Mouse (Mus musculus) kidney, postnatal 14 days (tissue): ENCODE data around the gene Ccdc167.
"Not testable (repeated sequence)": the region's sequence is repeated elsewhere in the genome, so short reads cannot be mapped to it uniquely, and the experiment has no call there.

Experiments used
- DNase-seq: peaks from one replicate; pipeline ENCODE4 v3.0.0; 2022; ENCODE audit warnings: mixed read lengths

Gene Ccdc167

GRCm38 (mm10) chr17:29719628-29720575, 3.1 kb upstream of the Ccdc167 start:
- DNase-seq = no peak

- no peak for DNase-seq
These were observed 1.8 kb upstream of the Ccdc167 start for GRCm38 (mm10) chr17:29718660-29719059.

GRCm38 (mm10) chr17:29713734-29714133, 3.1 kb downstream of the Ccdc167 start:
- DNase-seq = not testable (repeated sequence)

DNA sequence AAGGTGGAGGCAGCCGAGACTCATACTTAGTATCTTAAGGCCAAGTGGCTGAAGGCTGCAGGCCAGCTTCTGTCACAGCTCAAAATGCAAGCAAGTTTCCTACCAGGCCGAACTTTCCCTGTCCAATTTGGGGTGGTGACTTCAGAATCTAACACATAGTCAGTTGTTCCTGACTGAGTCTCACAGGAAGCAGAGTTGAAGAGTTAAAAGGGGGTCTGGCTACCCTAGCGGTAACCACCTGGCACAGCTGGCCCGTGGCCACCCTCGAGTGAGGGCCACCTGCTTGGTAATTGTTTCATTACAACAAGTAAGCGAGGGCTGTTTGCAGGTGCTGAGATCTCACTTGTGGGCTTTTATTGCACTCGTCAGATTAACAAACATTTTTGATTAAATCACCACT, 4.3 kb downstream of the Ccdc167 start:
- no peak for DNase-seq

DNA sequence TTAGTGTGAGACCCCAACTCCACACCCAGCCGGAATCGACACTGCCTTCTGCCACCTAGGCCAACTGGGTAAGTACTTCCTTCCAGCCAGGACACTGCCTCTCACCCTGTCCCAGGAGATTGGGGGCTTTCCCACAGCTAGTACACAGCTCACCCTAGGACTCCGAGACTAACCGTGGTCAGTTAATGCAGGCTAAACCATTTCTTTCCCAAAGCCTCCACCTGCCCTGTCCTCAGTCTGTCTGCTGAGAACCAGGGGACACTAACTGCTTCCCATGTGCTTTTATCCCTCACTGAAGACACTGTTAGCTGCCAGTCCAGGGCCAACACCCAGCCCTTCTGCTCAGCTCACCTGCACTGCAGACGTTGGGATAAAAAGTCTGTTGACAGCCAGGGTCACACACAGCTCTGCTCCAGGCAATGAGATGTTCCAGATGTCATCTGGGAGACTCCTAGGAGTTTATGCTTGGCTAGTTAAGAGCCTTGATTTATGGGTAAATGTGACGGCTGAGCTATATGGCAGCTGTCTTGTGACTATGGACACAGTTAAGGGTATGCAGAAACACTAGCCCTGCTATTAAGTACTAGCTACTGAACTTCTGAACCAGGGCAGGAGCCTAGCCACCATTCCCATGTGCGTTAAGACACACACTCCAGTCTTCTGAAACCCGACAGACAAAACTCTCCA, 5.0 kb downstream of the Ccdc167 start:
- DNase-seq = no peak

DNA sequence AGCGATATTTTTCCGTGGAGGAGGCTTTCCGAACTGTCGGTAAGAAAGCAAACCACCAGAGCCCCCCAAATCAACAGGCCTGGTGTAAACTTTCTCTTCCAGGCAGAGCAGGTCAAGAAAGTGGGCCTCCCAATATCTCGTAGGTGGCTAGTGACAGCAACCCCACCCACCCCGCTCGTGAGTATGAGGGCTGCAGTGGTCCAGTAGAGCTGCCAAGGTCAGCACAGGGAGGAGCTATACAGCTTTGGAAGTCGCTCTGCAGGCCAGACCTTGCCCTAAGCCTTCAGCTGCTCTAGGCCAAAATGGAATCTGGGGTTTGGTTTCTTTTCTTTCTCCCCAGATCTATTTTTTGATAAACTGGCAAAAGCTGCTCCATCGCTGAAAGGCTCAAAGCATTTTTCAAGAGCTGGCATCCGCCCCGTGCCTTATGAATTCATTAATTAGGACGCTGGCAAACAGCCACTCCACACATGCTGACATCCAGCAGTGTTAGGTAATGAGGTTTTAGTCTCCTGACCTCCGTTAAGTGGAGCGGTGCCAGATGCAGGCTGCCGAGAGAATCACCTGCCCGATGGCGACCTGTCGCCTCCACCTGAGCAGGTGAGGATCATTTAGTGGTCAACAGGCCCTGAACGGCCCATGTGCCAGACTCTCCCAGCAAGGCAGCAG, 5.6 kb downstream of the Ccdc167 start:
- peak; percentile 84 for DNase-seq

GRCm38 (mm10) chr17:29710562-29711044, 6.2 kb downstream of the Ccdc167 start:
- DNase-seq = no peak

DNA sequence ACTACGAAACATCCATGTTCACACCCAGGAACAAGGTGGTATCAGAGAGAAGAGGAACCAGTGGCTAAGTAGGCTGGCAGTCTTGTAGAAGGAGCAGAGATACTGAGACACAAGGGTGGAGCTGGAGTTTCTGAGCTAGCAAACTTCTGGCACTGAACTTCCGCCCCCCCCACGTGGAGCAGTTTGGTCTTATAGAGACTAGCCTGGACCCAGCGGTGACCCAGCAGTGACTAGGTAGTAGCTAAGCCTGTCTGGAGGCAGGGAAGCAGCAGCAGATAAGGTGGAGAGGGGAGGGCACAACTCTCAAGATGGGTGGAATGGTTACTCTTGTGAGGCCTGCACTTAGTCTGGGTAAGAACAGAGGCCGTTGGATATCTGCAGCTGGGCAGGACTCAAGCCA, 8.1 kb downstream of the Ccdc167 start:
- DNase-seq = no peak

DNA sequence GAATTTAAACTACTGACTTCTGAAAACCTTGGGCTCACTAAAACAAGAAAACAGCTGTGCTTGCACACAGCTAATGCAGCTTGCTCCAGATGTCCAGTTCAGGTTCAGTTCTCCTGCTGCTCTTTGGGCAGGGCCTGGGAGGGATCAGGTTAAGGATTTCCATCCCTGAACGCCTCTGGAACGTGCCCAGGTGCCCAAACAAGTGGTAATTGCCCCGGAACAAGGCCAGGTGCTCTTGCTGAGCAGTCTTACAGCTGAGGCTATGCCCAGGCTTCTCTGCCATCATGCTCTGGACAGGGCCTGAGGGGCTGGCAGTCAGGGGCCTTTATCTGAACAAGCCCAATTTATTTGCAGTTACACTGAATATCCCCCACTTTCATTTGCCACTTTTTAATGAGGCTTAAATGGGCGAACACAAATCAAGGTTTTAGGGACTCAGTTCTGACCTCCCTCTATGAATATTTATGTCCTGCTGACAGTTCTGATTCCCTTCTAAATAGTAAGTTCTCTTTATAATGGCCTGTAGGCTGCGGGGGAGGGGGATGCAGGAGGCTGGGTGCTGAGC, 9.8 kb downstream of the Ccdc167 start:
- no peak for DNase-seq

- DNase-seq = peak; percentile 33
These were observed 11.0 kb downstream of the Ccdc167 start for GRCm38 (mm10) chr17:29705881-29706280.

GRCm38 (mm10) chr17:29704781-29705180, 12.1 kb downstream of the Ccdc167 start:
- DNase-seq = peak; percentile 51

GRCm38 (mm10) chr17:29702938-29703710, 13.7 kb downstream of the Ccdc167 start:
- DNase-seq = no peak

- DNase-seq = no peak
These were observed 16.3 kb downstream of the Ccdc167 start for GRCm38 (mm10) chr17:29700573-29700972.

DNA sequence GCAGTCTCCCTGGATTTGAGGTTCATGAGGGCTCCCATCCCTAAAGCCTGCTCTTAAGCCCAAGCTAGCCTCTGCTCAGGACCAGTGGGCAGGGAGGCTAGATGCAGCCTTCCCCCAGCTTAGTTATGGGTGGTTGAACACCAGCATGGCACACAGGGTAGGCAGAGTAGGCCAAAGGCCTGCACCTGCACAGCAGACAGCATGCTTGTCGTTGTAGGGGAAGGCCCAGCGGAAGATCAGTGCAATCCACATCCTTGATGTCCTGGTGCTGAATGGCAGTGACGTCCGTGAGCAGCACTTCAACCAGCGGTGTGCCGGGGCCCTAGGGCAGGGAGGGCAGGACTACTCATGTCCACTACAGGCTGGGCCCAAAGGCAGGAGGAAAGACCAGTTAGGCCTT, 18.4 kb downstream of the Ccdc167 start:
- DNase-seq = no peak

DNA sequence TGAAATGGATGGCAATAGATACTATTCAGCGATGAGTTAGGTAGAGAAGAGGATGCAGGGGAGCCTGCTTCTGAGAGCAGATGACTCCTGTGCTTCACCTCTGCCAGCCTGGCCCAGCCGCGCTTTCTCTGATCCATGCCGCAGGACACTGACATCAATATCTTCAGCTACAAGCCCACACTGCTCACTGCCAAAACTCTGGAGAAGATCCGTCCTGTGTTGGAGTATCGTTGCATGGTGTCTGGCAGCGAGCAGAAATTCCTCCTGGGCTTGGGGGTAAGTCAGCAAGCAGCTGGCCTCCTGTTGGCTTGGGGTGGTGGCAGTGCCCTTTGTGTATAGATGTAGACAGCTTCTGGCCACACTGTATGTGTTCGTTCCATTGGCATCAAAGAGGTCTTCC, 19.9 kb downstream of the Ccdc167 start:
- no peak for DNase-seq

GRCm38 (mm10) chr17:29694516-29694915, 22.3 kb downstream of the Ccdc167 start:
- DNase-seq = no peak

- DNase-seq = no peak
These were observed 23.3 kb downstream of the Ccdc167 start for GRCm38 (mm10) chr17:29693571-29693970.

GRCm38 (mm10) chr17:29692827-29693226, 24.0 kb downstream of the Ccdc167 start:
- no peak for DNase-seq

DNA sequence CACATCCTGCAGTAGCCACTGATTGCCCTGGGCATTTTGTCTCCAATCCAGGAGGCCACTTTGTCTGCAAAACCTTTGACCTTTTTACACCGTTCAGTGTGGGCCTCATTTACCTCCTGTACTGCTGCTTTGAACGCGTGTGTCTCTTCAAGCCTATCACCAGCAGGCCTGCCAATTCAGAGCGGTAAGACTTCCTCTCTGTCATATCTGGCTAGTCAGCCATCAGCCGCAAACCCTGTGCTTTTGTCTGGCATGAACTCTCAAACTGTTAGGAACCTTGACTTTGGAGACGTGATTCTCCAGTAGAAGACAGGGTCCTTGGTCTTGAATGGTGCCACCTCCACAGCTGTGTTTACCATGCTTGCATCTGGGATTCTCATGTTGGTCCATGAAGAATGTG, 26.6 kb downstream of the Ccdc167 start:
- no peak for DNase-seq

DNA sequence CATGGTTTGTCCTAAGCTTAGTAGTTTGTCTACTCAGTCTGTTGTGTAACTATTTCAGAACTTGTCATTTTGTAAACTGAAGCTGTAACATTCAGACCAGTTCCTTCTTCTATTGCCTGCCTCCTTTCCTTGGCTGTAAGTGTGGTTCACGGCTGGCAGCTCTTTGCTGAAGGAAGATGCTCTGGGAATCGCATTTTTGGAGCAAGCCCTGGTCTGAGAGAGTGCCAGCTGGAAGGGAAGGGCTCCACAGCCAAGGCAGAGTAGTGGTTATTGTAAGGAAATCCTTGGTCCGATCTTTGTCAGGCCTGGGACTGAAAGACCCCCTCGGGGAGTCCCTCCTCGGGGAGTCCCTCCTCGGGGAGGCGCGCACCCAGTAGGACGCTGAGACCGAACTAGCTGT, 28.2 kb downstream of the Ccdc167 start:
- DNase-seq = no peak

- no peak for DNase-seq
These were observed 29.5 kb downstream of the Ccdc167 start for GRCm38 (mm10) chr17:29687373-29687772.

DNA sequence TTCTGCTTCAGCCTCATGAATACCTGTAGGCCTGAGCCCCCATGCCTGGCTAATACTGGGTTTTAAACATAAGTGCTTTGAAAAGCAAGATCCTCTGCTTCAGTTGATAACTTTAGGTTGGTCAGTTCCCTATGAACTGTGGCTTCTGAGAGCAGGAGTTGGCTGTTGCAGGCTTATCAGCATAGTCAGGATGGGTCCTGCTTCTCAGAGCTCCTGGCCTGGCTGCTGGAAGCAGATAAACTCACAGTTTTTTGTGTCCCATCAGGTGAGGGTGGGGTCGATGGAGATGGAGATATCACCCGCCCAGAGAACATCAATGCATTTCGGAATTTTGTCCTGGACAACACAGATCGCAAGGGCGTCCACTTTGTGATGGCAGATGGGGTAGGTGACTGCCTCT, 30.1 kb downstream of the Ccdc167 start:
- no peak for DNase-seq
